ENCODE assay signal across 22 mouse cellular contexts in the genomic region with DNA sequence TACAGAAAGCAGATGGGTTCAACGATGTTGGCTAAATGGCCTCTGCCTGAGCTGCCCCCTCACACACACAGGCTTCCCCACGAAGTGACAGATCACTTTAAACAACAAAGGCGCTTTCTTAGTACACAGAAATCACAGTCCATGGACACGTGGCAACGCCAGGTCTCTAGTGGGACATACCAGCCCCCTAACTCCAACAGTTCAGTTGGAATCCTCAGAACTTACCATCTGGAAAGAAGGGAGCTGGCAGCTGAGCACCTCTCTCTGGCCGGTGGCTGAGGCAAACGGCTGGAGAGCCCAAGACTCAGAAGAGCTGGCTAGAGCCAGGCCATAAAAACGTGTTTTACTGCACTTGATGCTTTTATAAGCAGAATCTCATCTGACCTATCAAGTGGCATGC.
A peak's percentile ranks its signal among the peaks of the same experiment; 100 is the strongest.
DNase-seq lines count a peak whose midpoint lies in the region; TF ChIP-seq lines count a peak whose summit lies in the region.
"Had no signal": no experiment of that assay in that cellular context is flagged by ENCODE, and none has a peak within 500 bp of the region (broad histone marks: within the 10 kb centered on the region; RNA-seq: fewer than 3 reads in every experiment).

No protein-coding gene starts in this region.

- intact Hi-C loops in gastrocnemius, adult 2 months (cut with DNase I): no loop called here
- intact Hi-C loops in gastrocnemius, postnatal 36 days (cut with DNase I): no loop called here
- intact Hi-C loops in heart, adult 2 months (cut with DNase I): no loop called here

- no peak for TF ChIP-seq CTCF in cerebellum, adult 2 months (IDR thresholded peaks at IDR 0.05; ENCODE audit: borderline replicate concordance, insufficient read depth, low read depth, low read length)
- no peak for TF ChIP-seq CTCF in gastrocnemius, adult 2 months (IDR thresholded peaks at IDR 0.05)
- no peak for TF ChIP-seq CTCF in heart, adult 2 months (IDR thresholded peaks at IDR 0.05)

- no peak overlapping the region for H3K27ac ChIP-seq in cerebellum, adult 2 months (ENCODE audit: insufficient read depth, low read length)
- peak overlapping the region; percentile 48 for H3K27ac ChIP-seq in gastrocnemius, adult 2 months
- H3K27ac ChIP-seq in heart, adult 2 months: no peak overlapping the region
- H3K27ac ChIP-seq: embryonic facial prominence, embryonic 10.5 days; embryonic facial prominence, embryonic 12.5 days; forebrain, embryonic 13.5 days; forebrain, embryonic 15.5 days had no signal

- no peaks in the 10 kb centered on the region for H3K4me1 ChIP-seq in cerebellum, adult 2 months (ENCODE audit: control insufficient read depth, insufficient read depth, low read length)
- peaks cover 1% of the 10 kb centered on the region; the same call in 1 of the 2 replicates for H3K4me1 ChIP-seq in heart, adult 2 months (ENCODE audit: control insufficient read depth, insufficient read depth, low read length)
- H3K4me1 ChIP-seq: forebrain, embryonic 13.5 days; forebrain, embryonic 15.5 days had no signal

- H3K36me3 ChIP-seq in heart, adult 2 months (ENCODE audit: control insufficient read depth, insufficient read depth, low read length): no peaks in the 10 kb centered on the region
- H3K36me3 ChIP-seq: embryonic facial prominence, embryonic 10.5 days; embryonic facial prominence, embryonic 12.5 days; forebrain, embryonic 15.5 days; G1E had no signal

- peak; percentile 10 to 14 for DNase-seq in cerebellum, postnatal 10 days
- DNase-seq in cerebellum, adult 2 months: no peak
- DNase-seq in gastrocnemius, adult 2 months: peak; percentile 44
- DNase-seq in gastrocnemius, postnatal 36 days: no peak
- peak; percentile 91 for DNase-seq in heart, adult 11 months
- no peak for DNase-seq in heart, adult 2 months
- peak; percentile 34 for DNase-seq in gastrocnemius, postnatal 25 days
- DNase-seq: adrenal gland, adult 8-10 months; adrenal gland, postnatal 14 days; adrenal gland, postnatal 36 days; B cell, adult 2 months; cerebellum, adult 11-12 months; cerebellum, adult 8-10 months; cerebellum, adult 9-11 months; cerebellum, postnatal 25 days had no signal

- WGBS in cerebellum, adult 2 months: 28% methylated on average over 8 of the region's 8 CpGs
- WGBS in heart, adult 2 months: 72% methylated on average over 8 of the region's 8 CpGs

- no peak overlapping the region for H3K4me3 ChIP-seq in cerebellum, adult 2 months (replicated peaks; ENCODE audit: insufficient read depth, low read depth, low read length)
- H3K4me3 ChIP-seq in gastrocnemius, adult 2 months: no peak overlapping the region
- no peak overlapping the region for H3K4me3 ChIP-seq in heart, adult 2 months
- H3K4me3 ChIP-seq: embryonic facial prominence, embryonic 10.5 days; embryonic facial prominence, embryonic 12.5 days; forebrain, embryonic 13.5 days; forebrain, embryonic 15.5 days had no signal

- no peak for TF ChIP-seq POLR2A in cerebellum, adult 2 months (IDR thresholded peaks at IDR 0.05; ENCODE audit: borderline replicate concordance, insufficient read depth, low read length)
- TF ChIP-seq POLR2A in heart, adult 2 months (IDR thresholded peaks at IDR 0.05; ENCODE audit: insufficient read depth, low read depth, low read length): no peak

- no peak for TF ChIP-seq EP300 in heart, adult 2 months (IDR thresholded peaks at IDR 0.05; ENCODE audit: insufficient read depth, low read depth, low read length)

- no peak overlapping the region for H3K9ac ChIP-seq in heart, adult 2 months (ENCODE audit: low read depth, low read length)
- H3K9ac ChIP-seq: embryonic facial prominence, embryonic 12.5 days; forebrain, embryonic 13.5 days; forebrain, embryonic 15.5 days had no signal

- H3K79me2 ChIP-seq in heart, adult 2 months (replicated peaks; ENCODE audit: control insufficient read depth, insufficient read depth, low read length): no peaks in the 10 kb centered on the region

- H3K27me3 ChIP-seq in cerebellum, adult 2 months (ENCODE audit: control insufficient read depth, insufficient read depth, low read length): no peaks in the 10 kb centered on the region; the same call in 1 of the 2 replicates
- no peaks in the 10 kb centered on the region for H3K27me3 ChIP-seq in heart, adult 2 months (ENCODE audit: control insufficient read depth, insufficient read depth, low read length)
- H3K27me3 ChIP-seq: CH12.LX; embryonic facial prominence, embryonic 12.5 days; forebrain, embryonic 13.5 days; forebrain, embryonic 15.5 days; Patski had no signal

Comparison
In these comparisons a context has a peak if more than half of its experiments do, and no peak if none do; other contexts are left out.
1. DNase-seq: peak in cerebellum, postnatal 10 days (2 of 2), gastrocnemius, adult 2 months (single experiment), heart, adult 11 months (single experiment) and gastrocnemius, postnatal 25 days (single experiment); none in cerebellum, adult 2 months (0 of 2), gastrocnemius, postnatal 36 days (0 of 2) and heart, adult 2 months (0 of 2).